Mouse (Mus musculus) intestine, postnatal 0 days (tissue): Measurements from ENCODE around the gene Adam8. TPM values are rescaled to one million over a fixed set of nuclear protein-coding genes. Genes with fewer than 3 reads are reported as not detected.
A peak's percentile ranks its signal among the peaks of the same experiment; 100 is the strongest.

Experiments
- ATAC-seq: fragments of 200-750 bp; cut with Nextera tagmentation; 2 replicates; pipeline ENCODE4 v1.8.0; 2017; ENCODE audit warnings: mild to moderate bottlenecking, moderate TSS enrichment, moderate library complexity
- H3K27ac ChIP-seq: fragments of 300-500 bp; sonication (generic); 2 replicates; pipeline ENCODE4 v1.5.1; 2014; ENCODE audit warnings: mild to moderate bottlenecking, low read depth, low read length, moderate library complexity
- H3K27me3 ChIP-seq: fragments of 300-500 bp; sonication (generic); replicated peaks from 2 replicates; pipeline ENCODE4 v1.6.1; 2014; ENCODE audit warnings: low read length, mixed read lengths; ENCODE audit not compliant: control insufficient read depth, insufficient read depth
- H3K36me3 ChIP-seq: fragments of 300-500 bp; sonication (generic); 2 replicates; pipeline ENCODE4 v1.6.1; 2014; ENCODE audit warnings: mild to moderate bottlenecking, moderate library complexity; ENCODE audit not compliant: control insufficient read depth, insufficient read depth
- H3K4me1 ChIP-seq: fragments of 300-500 bp; sonication (generic); replicated peaks from 2 replicates; pipeline ENCODE4 v1.6.1; 2014; ENCODE audit warnings: antibody characterized with exemption, low read length, mixed read lengths; ENCODE audit not compliant: control insufficient read depth, insufficient read depth
- H3K4me2 ChIP-seq: fragments of 300-500 bp; sonication (generic); replicated peaks from 2 replicates; pipeline ENCODE4 v1.6.1; 2014; ENCODE audit warnings: low read depth, mild to moderate bottlenecking, moderate library complexity
- H3K4me3 ChIP-seq: fragments of 300-500 bp; sonication (generic); 2 replicates; pipeline ENCODE4 v1.5.1; 2014; ENCODE audit warnings: low read depth, low read length
- H3K9ac ChIP-seq: fragments of 300-500 bp; sonication (generic); 2 replicates; pipeline ENCODE4 v1.6.1; 2014; ENCODE audit warnings: mild to moderate bottlenecking, low read depth, low read length
- H3K9me3 ChIP-seq: fragments of 300-500 bp; sonication (generic); 2 replicates; pipeline ENCODE4 v1.6.1; 2016; ENCODE audit warnings: mixed run types; ENCODE audit not compliant: control insufficient read depth
- CTCF ChIP-seq: sonication (generic); IDR thresholded peaks from 2 replicates; pipeline ENCODE4 v1.5.1; 2016; ENCODE audit warnings: low read depth, mild to moderate bottlenecking, control low read depth, antibody characterized with exemption, moderate library complexity
- WGBS: fragments of 180-500 bp; shearing (Covaris S2); extraction: QIAGEN DNeasy Blood & Tissue Kit; methylation state at CpG from one replicate; pipeline ENCODE4 v1.1.7; 2014; 5-methylcytosine and 5-hydroxymethylcytosine counted together
- polyA plus RNA-seq: library from polyadenylated mRNA; unstranded; fragments of >200 nt; fragmentation: Nextera tagmentation; extraction: Ambion mirVana; gene quantifications from 2 replicates; pipeline ENCODE4 v1.2.1, GENCODE M21; 2015

The Adam8 gene
- polyA plus RNA-seq, 1 experiment from 2014 or later = 0.29 TPM

- 95% methylated on average over 13 of the region's 13 CpGs for WGBS
- H3K4me3 ChIP-seq = no peak overlapping the region
- no peak overlapping the region for H3K4me2 ChIP-seq
- H3K27ac ChIP-seq = no peak overlapping the region
- ATAC-seq = no peak
- TF ChIP-seq CTCF = no peak
- no peak overlapping the region for H3K9ac ChIP-seq
- no peaks in the 10 kb centered on the region for H3K9me3 ChIP-seq
- no peaks in the 10 kb centered on the region for H3K4me1 ChIP-seq
- H3K27me3 ChIP-seq = no peaks in the 10 kb centered on the region
- H3K36me3 ChIP-seq = peaks cover 65% of the 10 kb centered on the region
Observed at GRCm38 (mm10) chr7:139998691-139999350, 6.5 kb upstream of the Adam8 start.

- H3K9ac ChIP-seq = no peak overlapping the region
- no peak for ATAC-seq
- H3K36me3 ChIP-seq = peaks cover 38% of the 10 kb centered on the region
- 39% methylated on average over 3 of the region's 3 CpGs for WGBS
- peak; percentile 82 for TF ChIP-seq CTCF
- no peak overlapping the region for H3K27ac ChIP-seq
- H3K27me3 ChIP-seq = no peaks in the 10 kb centered on the region
- no peaks in the 10 kb centered on the region for H3K4me1 ChIP-seq
- no peaks in the 10 kb centered on the region for H3K9me3 ChIP-seq
- H3K4me2 ChIP-seq = no peak overlapping the region
- no peak overlapping the region for H3K4me3 ChIP-seq
Observed at GRCm38 (mm10) chr7:139994676-139995075, 2.3 kb upstream of the Adam8 start.

GRCm38 (mm10) chr7:139994202-139994601 is 1.8 kb upstream of the Adam8 start:
- no peak overlapping the region for H3K4me3 ChIP-seq
- no peaks in the 10 kb centered on the region for H3K9me3 ChIP-seq
- H3K4me2 ChIP-seq = no peak overlapping the region
- 80% methylated on average over 4 of the region's 4 CpGs for WGBS
- H3K27me3 ChIP-seq = no peaks in the 10 kb centered on the region
- no peaks in the 10 kb centered on the region for H3K4me1 ChIP-seq
- TF ChIP-seq CTCF = no peak
- H3K9ac ChIP-seq = no peak overlapping the region
- no peak for ATAC-seq
- H3K36me3 ChIP-seq = peaks cover 34% of the 10 kb centered on the region
- no peak overlapping the region for H3K27ac ChIP-seq

GRCm38 (mm10) chr7:139993532-139993931 is 1.2 kb upstream of the Adam8 start:
- no peaks in the 10 kb centered on the region for H3K4me1 ChIP-seq
- no peaks in the 10 kb centered on the region for H3K9me3 ChIP-seq
- H3K4me2 ChIP-seq = no peak overlapping the region
- H3K4me3 ChIP-seq = no peak overlapping the region
- no peak for TF ChIP-seq CTCF
- H3K9ac ChIP-seq = no peak overlapping the region
- H3K27ac ChIP-seq = no peak overlapping the region
- H3K27me3 ChIP-seq = no peaks in the 10 kb centered on the region
- ATAC-seq = no peak
- peaks cover 28% of the 10 kb centered on the region for H3K36me3 ChIP-seq
- 89% methylated on average over 6 of the region's 6 CpGs for WGBS

- Histone ChIP-seq H3K36me3 (peaks cover 6% of the 10 kb centered on the region; the same call in 1 of the 2 replicates), H3K4me2 (no peak overlapping the region), H3K27me3 (no peaks in the 10 kb centered on the region), H3K9me3 (no peaks in the 10 kb centered on the region), H3K4me3 (no peak overlapping the region), H3K4me1 (no peaks in the 10 kb centered on the region), H3K27ac (no peak overlapping the region), H3K9ac (no peak overlapping the region)
- TF ChIP-seq CTCF = no peak
- peak; percentile 78 for ATAC-seq
- WGBS = 74% methylated on average over 8 of the region's 8 CpGs
Observed at GRCm38 (mm10) chr7:139990864-139991394, 1.4 kb downstream of the Adam8 start.

GRCm38 (mm10) chr7:139988272-139988671 is 4.1 kb downstream of the Adam8 start:
- H3K36me3 ChIP-seq = no peaks in the 10 kb centered on the region
- H3K4me1 ChIP-seq = no peaks in the 10 kb centered on the region
- no peaks in the 10 kb centered on the region for H3K27me3 ChIP-seq
- no peak overlapping the region for H3K27ac ChIP-seq
- H3K9me3 ChIP-seq = no peaks in the 10 kb centered on the region
- no peak overlapping the region for H3K4me3 ChIP-seq
- no peak overlapping the region for H3K4me2 ChIP-seq
- ATAC-seq = no peak
- WGBS = 84% methylated on average over 9 of the region's 9 CpGs
- no peak overlapping the region for H3K9ac ChIP-seq
- no peak for TF ChIP-seq CTCF

GRCm38 (mm10) chr7:139984505-139984904 is 7.9 kb downstream of the Adam8 start:
- no peaks in the 10 kb centered on the region for H3K4me1 ChIP-seq
- WGBS = 90% methylated on average over 11 of the region's 11 CpGs
- H3K4me3 ChIP-seq = no peak overlapping the region
- no peak overlapping the region for H3K4me2 ChIP-seq
- H3K9me3 ChIP-seq = no peaks in the 10 kb centered on the region
- no peak overlapping the region for H3K27ac ChIP-seq
- no peak overlapping the region for H3K9ac ChIP-seq
- no peaks in the 10 kb centered on the region for H3K36me3 ChIP-seq
- H3K27me3 ChIP-seq = no peaks in the 10 kb centered on the region
- no peak for TF ChIP-seq CTCF
- no peak for ATAC-seq
